Mouse (Mus musculus): Measurements from ENCODE around the gene Mpzl2. TPM values are rescaled to one million over a fixed set of nuclear protein-coding genes. Genes with fewer than 3 reads are reported as not detected.

Mpzl2 gene
- polyA plus RNA-seq, 1 experiment from 2014 or later = 22.2 TPM

DNA sequence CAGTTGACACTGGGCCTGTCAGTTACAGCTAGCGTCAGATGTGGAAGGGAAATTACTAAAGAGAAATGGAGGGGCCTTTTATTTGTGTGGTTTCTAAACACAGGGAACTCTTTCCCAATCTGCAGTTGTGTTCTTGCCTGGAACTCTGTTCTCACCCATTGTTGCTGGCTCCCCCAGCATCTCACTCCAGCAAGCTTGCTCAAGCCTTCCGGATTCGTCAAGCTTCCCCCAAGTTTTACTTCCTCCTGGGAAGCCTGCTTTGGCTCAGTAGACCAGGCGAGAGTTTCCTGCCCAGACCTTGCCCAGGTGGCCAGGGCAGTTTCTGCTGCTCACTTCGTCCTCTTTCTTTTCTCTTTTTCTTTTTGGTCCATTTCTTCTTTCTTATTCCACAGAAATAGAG, 45.0 kb downstream of the Mpzl2 start:
- no peak for ATAC-seq (ENCODE audit: low FRiP score, low TSS enrichment)
- H3K9ac ChIP-seq (ENCODE audit: low read depth, low read length) = no peak overlapping the region
- no peaks in the 10 kb centered on the region for H3K4me1 ChIP-seq (ENCODE audit: control insufficient read depth, insufficient read depth, low read length)
- no peaks in the 10 kb centered on the region for H3K9me3 ChIP-seq (ENCODE audit: control insufficient read depth, low read length)
- no peaks in the 10 kb centered on the region for H3K27me3 ChIP-seq (ENCODE audit: control insufficient read depth, insufficient read depth, low read length)
- H3K4me3 ChIP-seq (ENCODE audit: low read length) = no peak overlapping the region
- H3K36me3 ChIP-seq (ENCODE audit: control insufficient read depth, insufficient read depth, low read length) = no peaks in the 10 kb centered on the region
- no peak overlapping the region for H3K27ac ChIP-seq (ENCODE audit: low read depth, low read length)
- no peak overlapping the region for H3K4me2 ChIP-seq (replicated peaks; ENCODE audit: low read depth, low read length)
- 73% methylated on average over 5 of the region's 5 CpGs for WGBS

DNA sequence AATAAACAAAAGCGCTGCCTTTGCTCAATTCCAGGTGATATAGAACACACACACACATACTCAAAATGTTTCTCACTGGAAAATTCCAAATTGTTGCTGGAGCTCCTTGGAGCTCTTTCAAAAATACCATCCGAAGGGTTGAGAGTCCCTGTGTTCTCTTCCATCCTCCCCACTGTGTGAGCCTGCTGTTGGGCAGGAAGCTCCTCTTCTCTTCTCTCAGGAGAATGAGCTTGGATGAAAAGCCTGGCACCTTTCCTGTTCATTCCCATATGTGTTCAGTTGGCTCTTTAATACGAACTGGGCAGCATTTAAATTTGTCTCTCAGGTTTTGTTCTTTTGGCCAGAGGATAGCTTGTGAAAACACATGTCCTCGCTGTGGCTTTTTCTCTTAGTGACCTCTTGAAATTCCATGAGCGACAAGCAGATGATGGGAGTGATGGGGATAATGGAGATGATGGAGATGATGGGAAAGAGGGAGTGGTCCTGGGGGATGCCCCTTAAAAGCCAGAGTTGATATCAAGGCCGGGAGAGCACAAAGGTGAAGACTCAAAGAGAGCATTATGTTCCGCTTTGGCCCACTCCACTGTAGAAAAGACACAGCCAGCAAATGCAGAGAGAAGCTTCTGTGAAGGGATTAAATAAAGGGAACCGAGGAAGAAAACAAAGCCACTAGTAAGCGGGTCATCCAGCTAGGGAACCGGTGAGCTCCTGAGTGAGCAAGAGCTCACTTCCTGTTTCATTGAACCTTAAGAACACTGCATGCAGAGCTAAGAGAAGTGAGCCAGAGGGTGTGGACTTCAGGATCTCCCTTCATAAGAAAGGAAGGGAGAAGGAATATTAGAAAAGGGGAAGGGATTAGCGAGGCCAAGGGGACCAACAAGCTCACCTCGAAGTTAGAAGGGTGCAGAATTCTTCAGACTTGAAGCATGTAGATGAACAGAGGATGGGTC, 46.4 kb downstream of the Mpzl2 start:
- WGBS = 91% methylated on average over 12 of the region's 12 CpGs
- H3K9me3 ChIP-seq (ENCODE audit: control insufficient read depth, low read length) = no peaks in the 10 kb centered on the region
- H3K27ac ChIP-seq (ENCODE audit: low read depth, low read length) = no peak overlapping the region
- no peaks in the 10 kb centered on the region for H3K27me3 ChIP-seq (ENCODE audit: control insufficient read depth, insufficient read depth, low read length)
- no peaks in the 10 kb centered on the region for H3K4me1 ChIP-seq (ENCODE audit: control insufficient read depth, insufficient read depth, low read length)
- no peak overlapping the region for H3K4me3 ChIP-seq (ENCODE audit: low read length)
- no peak for ATAC-seq (ENCODE audit: low FRiP score, low TSS enrichment)
- no peak overlapping the region for H3K4me2 ChIP-seq (replicated peaks; ENCODE audit: low read depth, low read length)
- no peak overlapping the region for H3K9ac ChIP-seq (ENCODE audit: low read depth, low read length)
- H3K36me3 ChIP-seq (ENCODE audit: control insufficient read depth, insufficient read depth, low read length) = no peaks in the 10 kb centered on the region

DNA sequence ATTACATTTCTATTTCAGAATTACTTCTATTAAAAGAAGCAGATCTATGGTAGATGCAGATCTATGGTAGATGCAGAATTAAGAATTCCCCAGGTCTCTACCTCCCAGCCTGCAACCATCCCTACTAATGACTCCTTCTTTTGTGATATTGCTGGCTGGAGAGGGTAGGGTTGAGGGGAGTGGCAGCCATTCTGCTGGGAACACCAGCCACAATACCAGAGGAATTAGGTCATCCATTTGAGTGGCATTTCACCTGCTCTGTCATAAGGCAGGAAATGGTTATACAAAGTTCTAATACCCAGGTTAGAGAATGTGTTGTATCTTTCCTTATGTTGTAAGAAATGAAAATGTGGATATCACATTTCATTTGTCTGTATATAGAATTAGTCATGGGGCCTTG, 48.4 kb downstream of the Mpzl2 start:
- no peak overlapping the region for H3K4me2 ChIP-seq (replicated peaks; ENCODE audit: low read depth, low read length)
- H3K36me3 ChIP-seq (ENCODE audit: control insufficient read depth, insufficient read depth, low read length) = no peaks in the 10 kb centered on the region
- H3K27ac ChIP-seq (ENCODE audit: low read depth, low read length) = no peak overlapping the region
- no peak overlapping the region for H3K4me3 ChIP-seq (ENCODE audit: low read length)
- H3K9me3 ChIP-seq (ENCODE audit: control insufficient read depth, low read length) = no peaks in the 10 kb centered on the region
- no peak overlapping the region for H3K9ac ChIP-seq (ENCODE audit: low read depth, low read length)
- H3K27me3 ChIP-seq (ENCODE audit: control insufficient read depth, insufficient read depth, low read length) = no peaks in the 10 kb centered on the region
- ATAC-seq (ENCODE audit: low FRiP score, low TSS enrichment) = no peak
- H3K4me1 ChIP-seq (ENCODE audit: control insufficient read depth, insufficient read depth, low read length) = 0 out of 2 replicates have a peak, but pooled peaks cover 3% of the 10 kb centered on the region

DNA sequence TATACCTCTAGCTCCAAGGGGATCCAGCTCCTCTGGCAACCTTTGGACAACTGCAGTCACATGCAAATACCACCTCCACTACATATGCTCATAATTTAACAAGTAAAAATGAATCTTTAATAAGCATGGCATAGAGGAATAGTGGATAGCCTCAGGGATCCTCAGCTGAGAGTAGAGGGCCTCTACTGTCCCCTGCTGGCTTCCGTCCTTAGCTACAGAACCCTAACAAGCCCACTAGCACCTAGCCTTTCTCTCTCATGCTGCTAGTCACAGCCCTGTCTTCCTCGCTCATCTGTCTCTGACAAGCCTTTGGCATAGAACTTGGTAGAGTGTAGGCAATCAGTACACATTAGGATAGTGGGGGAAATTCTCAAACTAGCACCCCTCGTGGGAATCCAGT, 51.2 kb downstream of the Mpzl2 start:
- Histone ChIP-seq H3K27ac (ENCODE audit: low read depth, low read length) (no peak overlapping the region), H3K4me3 (ENCODE audit: low read length) (no peak overlapping the region), H3K9me3 (ENCODE audit: control insufficient read depth, low read length) (no peaks in the 10 kb centered on the region), H3K9ac (ENCODE audit: low read depth, low read length) (no peak overlapping the region), H3K36me3 (ENCODE audit: control insufficient read depth, insufficient read depth, low read length) (no peaks in the 10 kb centered on the region), H3K4me2 (replicated peaks; ENCODE audit: low read depth, low read length) (no peak overlapping the region), H3K4me1 (ENCODE audit: control insufficient read depth, insufficient read depth, low read length) (0 out of 2 replicates have a peak, but pooled peaks cover 3% of the 10 kb centered on the region), H3K27me3 (ENCODE audit: control insufficient read depth, insufficient read depth, low read length) (no peaks in the 10 kb centered on the region)
- no peak for ATAC-seq (ENCODE audit: low FRiP score, low TSS enrichment)
- 68% methylated on average over 3 of the region's 3 CpGs for WGBS

DNA sequence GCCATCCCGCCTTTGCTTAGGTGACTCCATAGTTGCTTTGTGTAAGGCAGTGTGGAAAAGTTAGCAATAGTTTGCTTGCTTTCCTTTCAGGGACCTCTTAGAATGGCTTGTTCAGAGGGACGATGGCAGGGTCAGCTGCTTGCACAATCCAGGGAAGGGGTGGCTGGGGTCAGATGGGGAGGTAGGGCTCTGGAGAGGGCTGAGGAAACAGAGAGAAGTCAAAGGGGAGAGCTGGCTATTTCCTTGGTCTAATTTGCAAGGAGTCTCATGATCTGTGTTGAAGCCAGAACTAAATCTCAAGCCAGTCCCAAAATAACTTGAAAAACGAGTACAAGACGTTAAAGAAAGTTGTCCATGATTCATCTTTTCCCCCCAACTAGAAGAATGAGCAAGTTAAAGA, 53.0 kb downstream of the Mpzl2 start:
- no peaks in the 10 kb centered on the region for H3K36me3 ChIP-seq (ENCODE audit: control insufficient read depth, insufficient read depth, low read length)
- WGBS = 52% methylated on average over 4 of the region's 4 CpGs
- no peak overlapping the region for H3K27ac ChIP-seq (ENCODE audit: low read depth, low read length)
- H3K4me1 ChIP-seq (ENCODE audit: control insufficient read depth, insufficient read depth, low read length) = 0 out of 2 replicates have a peak, but pooled peaks cover 3% of the 10 kb centered on the region
- H3K9ac ChIP-seq (ENCODE audit: low read depth, low read length) = no peak overlapping the region
- no peak overlapping the region for H3K4me2 ChIP-seq (replicated peaks; ENCODE audit: low read depth, low read length)
- H3K27me3 ChIP-seq (ENCODE audit: control insufficient read depth, insufficient read depth, low read length) = no peaks in the 10 kb centered on the region
- no peaks in the 10 kb centered on the region for H3K9me3 ChIP-seq (ENCODE audit: control insufficient read depth, low read length)
- ATAC-seq (ENCODE audit: low FRiP score, low TSS enrichment) = no peak
- no peak overlapping the region for H3K4me3 ChIP-seq (ENCODE audit: low read length)

DNA sequence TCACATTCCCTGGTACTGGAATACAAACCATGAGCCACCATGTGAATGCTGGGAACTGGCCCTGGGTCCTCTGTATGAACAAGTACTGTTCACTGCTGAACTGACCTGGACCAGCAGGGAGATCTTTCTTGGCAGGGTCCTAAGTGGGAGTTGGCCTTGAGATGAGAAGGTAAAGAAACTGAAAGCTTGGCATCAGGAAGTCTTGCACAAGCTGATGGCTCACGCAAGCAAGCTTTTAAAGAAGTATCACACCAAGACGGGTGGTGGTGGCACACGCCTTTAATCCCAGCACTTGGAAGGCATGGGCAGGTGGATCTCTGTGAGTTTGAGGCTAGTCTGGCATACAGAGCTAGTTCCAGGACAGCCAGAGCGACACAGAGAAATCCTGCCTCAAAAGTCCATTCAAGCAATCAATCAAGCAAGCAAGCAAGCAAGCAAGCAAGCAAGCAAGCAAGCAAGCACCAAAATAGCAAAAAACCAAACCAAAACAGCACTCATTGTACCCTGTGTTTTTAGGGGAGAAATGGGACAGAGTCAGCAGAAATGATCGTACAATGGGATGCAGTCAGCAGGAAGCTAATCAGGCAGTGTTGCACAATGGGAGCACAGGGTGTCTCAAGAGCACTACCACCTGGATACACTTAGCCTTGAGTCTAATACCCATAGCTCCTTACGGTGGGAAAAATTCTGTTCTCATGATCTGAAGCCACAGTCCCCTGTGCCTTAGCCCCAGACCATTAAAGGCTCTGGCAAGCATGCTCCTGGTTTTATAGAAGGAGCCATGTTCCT, 55.7 kb downstream of the Mpzl2 start:
- no peak overlapping the region for H3K27ac ChIP-seq (ENCODE audit: low read depth, low read length)
- H3K9ac ChIP-seq (ENCODE audit: low read depth, low read length) = no peak overlapping the region
- H3K4me1 ChIP-seq (ENCODE audit: control insufficient read depth, insufficient read depth, low read length) = 0 out of 2 replicates have a peak, but pooled peaks cover 3% of the 10 kb centered on the region
- H3K36me3 ChIP-seq (ENCODE audit: control insufficient read depth, insufficient read depth, low read length) = no peaks in the 10 kb centered on the region
- WGBS = 85% methylated on average over 6 of the region's 6 CpGs
- H3K9me3 ChIP-seq (ENCODE audit: control insufficient read depth, low read length) = no peaks in the 10 kb centered on the region
- no peak for ATAC-seq (ENCODE audit: low FRiP score, low TSS enrichment)
- no peaks in the 10 kb centered on the region for H3K27me3 ChIP-seq (ENCODE audit: control insufficient read depth, insufficient read depth, low read length)
- no peak overlapping the region for H3K4me2 ChIP-seq (replicated peaks; ENCODE audit: low read depth, low read length)
- no peak overlapping the region for H3K4me3 ChIP-seq (ENCODE audit: low read length)

DNA sequence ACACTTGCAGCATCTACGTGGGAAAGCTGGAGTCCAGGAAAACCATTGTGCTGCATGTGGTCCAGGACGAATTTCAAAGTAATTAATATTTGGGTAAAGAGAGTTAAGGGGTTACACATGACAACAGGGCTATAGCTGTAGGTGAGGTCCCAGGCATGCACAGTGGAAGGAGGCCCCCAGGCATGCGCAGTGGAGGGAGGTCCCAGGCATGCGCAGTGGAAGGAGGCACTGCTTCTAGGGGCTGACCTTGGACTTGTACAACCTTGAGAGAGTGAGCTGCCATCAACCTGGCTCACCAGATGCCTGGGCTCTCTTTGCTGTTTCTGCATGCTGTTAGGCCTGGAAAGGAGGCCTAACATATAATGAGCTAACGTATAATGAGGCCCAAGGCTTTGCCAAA, 58.3 kb downstream of the Mpzl2 start:
- no peak overlapping the region for H3K9ac ChIP-seq (ENCODE audit: low read depth, low read length)
- 92% methylated on average over 5 of the region's 5 CpGs for WGBS
- no peaks in the 10 kb centered on the region for H3K4me1 ChIP-seq (ENCODE audit: control insufficient read depth, insufficient read depth, low read length)
- H3K27ac ChIP-seq (ENCODE audit: low read depth, low read length) = no peak overlapping the region
- H3K4me2 ChIP-seq (replicated peaks; ENCODE audit: low read depth, low read length) = no peak overlapping the region
- no peaks in the 10 kb centered on the region for H3K36me3 ChIP-seq (ENCODE audit: control insufficient read depth, insufficient read depth, low read length)
- no peaks in the 10 kb centered on the region for H3K27me3 ChIP-seq (ENCODE audit: control insufficient read depth, insufficient read depth, low read length)
- no peak overlapping the region for H3K4me3 ChIP-seq (ENCODE audit: low read length)
- no peaks in the 10 kb centered on the region for H3K9me3 ChIP-seq (ENCODE audit: control insufficient read depth, low read length)
- ATAC-seq (ENCODE audit: low FRiP score, low TSS enrichment) = no peak

DNA sequence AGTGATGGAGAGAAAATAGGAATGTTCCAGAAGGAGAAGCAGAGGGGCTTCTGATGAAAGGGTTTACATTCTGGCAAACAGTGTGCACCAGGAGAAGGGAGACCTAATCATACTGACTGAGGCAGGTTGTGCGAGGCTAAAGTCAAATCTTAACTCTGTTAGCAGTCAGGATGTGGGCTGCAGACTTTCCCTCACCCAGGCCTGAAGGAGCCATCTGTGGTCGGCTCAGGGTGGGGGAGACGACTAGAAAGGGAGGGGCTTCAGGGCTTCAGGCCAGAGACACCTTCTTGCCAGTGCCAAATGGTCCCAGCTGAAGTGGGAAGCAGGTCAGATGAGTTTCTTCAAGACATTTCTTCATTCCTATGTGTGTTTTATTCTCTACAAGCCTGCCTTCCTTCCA, 58.8 kb downstream of the Mpzl2 start:
- Histone ChIP-seq H3K4me2 (replicated peaks; ENCODE audit: low read depth, low read length) (no peak overlapping the region), H3K27me3 (ENCODE audit: control insufficient read depth, insufficient read depth, low read length) (no peaks in the 10 kb centered on the region), H3K36me3 (ENCODE audit: control insufficient read depth, insufficient read depth, low read length) (no peaks in the 10 kb centered on the region), H3K4me3 (ENCODE audit: low read length) (no peak overlapping the region), H3K9ac (ENCODE audit: low read depth, low read length) (no peak overlapping the region), H3K27ac (ENCODE audit: low read depth, low read length) (no peak overlapping the region), H3K4me1 (ENCODE audit: control insufficient read depth, insufficient read depth, low read length) (no peaks in the 10 kb centered on the region), H3K9me3 (ENCODE audit: control insufficient read depth, low read length) (no peaks in the 10 kb centered on the region)
- no peak for ATAC-seq (ENCODE audit: low FRiP score, low TSS enrichment)
- 34% methylated on average over 3 of the region's 3 CpGs for WGBS

DNA sequence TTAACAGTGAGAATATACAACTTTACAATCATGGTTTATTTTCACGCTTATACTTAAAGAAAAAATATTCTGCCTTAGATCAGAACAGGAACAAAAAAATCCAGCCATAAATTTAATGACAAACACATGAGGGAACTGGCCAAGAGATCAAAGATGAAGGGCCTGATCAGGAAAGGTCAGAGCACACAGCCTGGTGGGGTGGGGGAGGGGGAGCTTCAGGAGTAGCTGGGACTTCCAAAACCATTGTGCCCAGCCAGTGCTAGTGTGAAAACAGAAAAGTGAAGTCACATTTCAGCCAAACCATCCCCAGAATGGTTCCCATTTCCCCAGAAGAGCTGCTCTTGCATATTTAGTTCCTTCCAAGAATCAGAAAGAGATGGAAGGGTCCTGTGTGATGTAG, 62.9 kb downstream of the Mpzl2 start:
- no peak for ATAC-seq (ENCODE audit: low FRiP score, low TSS enrichment)
- H3K9me3 ChIP-seq (ENCODE audit: control insufficient read depth, low read length) = no peaks in the 10 kb centered on the region
- no peaks in the 10 kb centered on the region for H3K27me3 ChIP-seq (ENCODE audit: control insufficient read depth, insufficient read depth, low read length)
- no peaks in the 10 kb centered on the region for H3K36me3 ChIP-seq (ENCODE audit: control insufficient read depth, insufficient read depth, low read length)
- H3K9ac ChIP-seq (ENCODE audit: low read depth, low read length) = no peak overlapping the region
- H3K27ac ChIP-seq (ENCODE audit: low read depth, low read length) = no peak overlapping the region
- H3K4me2 ChIP-seq (replicated peaks; ENCODE audit: low read depth, low read length) = no peak overlapping the region
- 56% methylated on average over 1 of the region's 1 CpGs for WGBS
- H3K4me3 ChIP-seq (ENCODE audit: low read length) = no peak overlapping the region
- no peaks in the 10 kb centered on the region for H3K4me1 ChIP-seq (ENCODE audit: control insufficient read depth, insufficient read depth, low read length)

All from kidney, embryonic 14.5 days (tissue).